Mouse (Mus musculus) cortical plate, adult 2 months (tissue): ENCODE measurements around the gene Trip11.

ENCODE experiments used
- CTCF ChIP-seq: fragments of 200-500 bp; IDR thresholded peaks from 2 replicates; pipeline ENCODE4 v1.5.1; 2011; ENCODE audit warnings: mild to moderate bottlenecking, control low read depth, low read length; ENCODE audit not compliant: insufficient read depth; ENCODE audit errors: extremely low read depth
- POLR2A ChIP-seq: fragments of 200-500 bp; IDR thresholded peaks from 2 replicates; pipeline ENCODE4 v1.6.1; 2011; ENCODE audit warnings: mild to moderate bottlenecking, low read length, control low read depth; ENCODE audit not compliant: insufficient read depth; ENCODE audit errors: extremely low read depth

GRCm38 (mm10) chr12:101935223-101935622, 22.2 kb upstream of the Trip11 start:
- TF ChIP-seq POLR2A (no peak), CTCF (no peak)
